Mouse (Mus musculus) testis, postnatal 14 days (tissue): ENCODE measurements around the gene Nckap5l.
A peak's percentile ranks its signal among the peaks of the same experiment; 100 is the strongest.

Source experiments
- DNase-seq: peaks from one replicate; pipeline ENCODE4 v3.0.0; 2021; ENCODE audit warnings: low spot score

The Nckap5l gene

GRCm38 (mm10) chr15:99430394-99430793 lies 27.2 kb downstream of the Nckap5l start:
- no peak for DNase-seq

GRCm38 (mm10) chr15:99423884-99424283 lies 33.7 kb downstream of the Nckap5l start:
- no peak for DNase-seq

- no peak for DNase-seq
Observed at GRCm38 (mm10) chr15:99423131-99423530, 34.4 kb downstream of the Nckap5l start.

DNA sequence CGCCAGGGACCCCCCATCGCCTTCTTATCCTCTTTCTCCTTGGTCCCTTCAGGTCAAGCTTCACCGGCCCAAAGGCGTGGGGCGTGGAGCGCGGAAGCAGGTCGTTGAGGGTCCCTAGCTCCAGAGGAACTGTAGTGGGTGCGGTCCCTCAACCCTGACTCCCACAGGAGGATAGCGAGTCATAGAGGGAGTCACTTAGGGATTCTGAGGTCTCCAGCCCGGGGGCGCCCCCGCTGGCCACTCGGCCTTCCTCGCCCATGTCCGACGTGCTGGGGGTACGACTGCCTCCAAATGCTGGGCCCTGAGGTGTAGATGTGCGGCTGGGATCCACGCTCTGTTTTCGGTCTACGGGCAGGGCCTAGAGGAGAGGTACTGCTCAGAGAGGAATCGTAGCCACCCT lies 35.0 kb downstream of the Nckap5l start:
- DNase-seq = no peak

- no peak for DNase-seq
Observed at GRCm38 (mm10) chr15:99421676-99422075, 35.9 kb downstream of the Nckap5l start.

DNA sequence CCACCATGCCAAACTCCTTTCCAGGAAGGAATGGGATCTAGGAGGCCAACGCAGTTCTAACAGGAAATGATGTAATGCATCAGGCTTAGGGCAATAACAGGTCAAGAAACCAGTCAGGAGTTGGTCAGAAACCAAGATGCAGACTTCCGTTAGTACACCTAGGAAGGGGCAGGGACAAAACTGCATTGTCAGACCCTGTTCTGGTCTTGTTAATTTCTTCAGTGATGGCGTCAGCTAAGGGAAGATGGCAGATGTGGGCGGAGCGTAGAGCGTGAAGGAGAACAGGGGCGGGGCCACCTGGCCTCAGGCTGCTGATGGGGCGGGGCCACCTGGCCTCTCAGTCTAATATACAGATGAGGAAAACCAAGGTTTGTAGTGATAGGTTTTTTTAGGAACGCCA lies 36.4 kb downstream of the Nckap5l start:
- DNase-seq = peak; percentile 73

GRCm38 (mm10) chr15:99420521-99421014 lies 37.0 kb downstream of the Nckap5l start:
- DNase-seq = peak; percentile 73

DNA sequence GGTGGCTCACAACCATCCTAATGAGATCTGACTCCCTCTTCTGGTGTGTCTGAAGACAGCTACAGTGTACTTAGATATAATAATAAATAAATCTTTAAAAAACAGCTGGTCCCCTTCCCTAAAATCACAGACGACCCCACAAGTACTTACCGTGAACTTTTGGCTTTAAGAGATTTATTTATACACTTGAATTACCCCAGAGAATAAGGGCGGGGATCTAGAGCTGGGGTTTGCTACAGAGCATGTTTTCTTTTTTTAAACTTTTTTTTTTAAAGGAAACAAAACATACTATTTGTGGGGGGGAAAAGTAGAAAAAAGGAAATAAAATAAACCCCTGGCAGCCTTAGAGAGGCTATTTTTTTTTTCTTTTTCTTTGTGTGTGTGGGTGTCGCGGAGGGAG lies 37.4 kb downstream of the Nckap5l start:
- no peak for DNase-seq

DNA sequence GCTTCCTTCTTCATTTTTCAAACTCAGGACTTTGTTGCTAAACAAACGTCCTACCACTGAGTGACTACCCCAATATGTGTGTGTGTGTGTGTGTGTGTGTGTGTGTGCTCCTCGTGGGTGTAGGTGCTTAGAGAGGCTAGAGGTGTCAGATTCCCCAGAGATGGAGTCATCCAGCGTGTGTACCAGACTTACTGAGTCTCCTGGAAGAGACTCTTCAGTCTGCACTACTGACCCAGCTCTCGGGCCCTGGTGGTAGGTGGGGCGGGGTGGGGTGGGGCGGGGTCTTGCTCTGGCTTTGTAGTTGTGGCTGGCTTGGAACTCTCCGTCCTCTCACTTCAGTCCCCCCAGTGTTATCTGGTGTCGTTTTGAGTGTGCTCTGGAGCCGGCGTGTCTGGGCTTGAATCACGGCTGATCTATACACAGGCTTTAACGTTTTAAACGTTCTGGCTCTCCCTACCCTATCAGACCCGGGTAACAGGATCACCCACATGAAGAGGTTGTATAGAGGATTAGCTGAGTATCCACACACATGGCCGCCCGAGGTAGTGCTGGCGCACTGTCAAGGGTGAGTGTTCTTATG lies 39.8 kb downstream of the Nckap5l start:
- DNase-seq = no peak

- DNase-seq = no peak
Observed at GRCm38 (mm10) chr15:99416957-99417356, 40.6 kb downstream of the Nckap5l start.

DNA sequence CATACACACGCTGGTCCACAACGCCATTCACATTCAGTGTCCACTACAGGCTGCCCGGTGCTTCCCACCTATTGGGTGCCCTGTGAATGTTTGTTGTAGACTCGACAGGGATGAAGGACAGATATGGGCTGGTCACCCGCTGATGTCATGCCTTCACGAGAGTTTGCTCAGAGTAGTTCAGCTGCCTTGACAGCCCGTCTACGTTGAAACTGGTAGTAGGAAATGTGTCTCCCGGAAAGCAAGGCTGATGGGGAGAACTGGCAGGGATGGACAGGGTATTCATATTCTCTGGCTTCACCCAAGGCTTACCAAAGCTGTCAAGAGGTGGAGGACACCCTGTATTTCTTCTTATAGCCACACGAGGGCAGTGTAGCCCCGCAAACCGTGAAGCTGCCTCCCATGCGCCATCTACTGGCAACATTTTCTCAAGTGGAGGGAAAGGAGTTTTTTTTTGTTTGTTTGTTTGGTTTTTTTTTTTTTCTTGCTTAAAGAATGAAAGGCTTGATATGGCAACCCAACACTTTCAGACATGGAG lies 41.1 kb downstream of the Nckap5l start:
- DNase-seq = peak; percentile 76

GRCm38 (mm10) chr15:99415793-99416192 lies 41.8 kb downstream of the Nckap5l start:
- peak; percentile 62 for DNase-seq

DNA sequence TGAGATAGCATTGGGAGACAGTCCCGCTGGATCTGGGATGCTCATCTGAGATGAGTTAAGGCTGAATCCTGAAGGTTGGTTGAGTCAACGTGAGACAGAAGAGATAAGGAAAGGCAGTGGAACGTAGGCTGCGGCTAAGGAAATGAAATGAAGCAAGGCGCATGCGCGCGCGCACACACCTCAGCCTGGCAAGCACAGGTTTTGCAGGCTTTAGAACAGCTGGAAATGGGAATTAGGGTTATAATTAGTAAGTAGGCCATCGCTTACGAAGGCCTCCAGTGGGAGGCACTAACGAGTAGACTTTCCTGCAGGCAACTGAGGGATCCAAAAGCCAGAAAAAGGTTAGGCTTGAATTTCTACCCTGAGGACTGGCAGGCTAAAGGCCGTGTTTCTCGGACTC lies 45.8 kb downstream of the Nckap5l start:
- DNase-seq = no peak

DNA sequence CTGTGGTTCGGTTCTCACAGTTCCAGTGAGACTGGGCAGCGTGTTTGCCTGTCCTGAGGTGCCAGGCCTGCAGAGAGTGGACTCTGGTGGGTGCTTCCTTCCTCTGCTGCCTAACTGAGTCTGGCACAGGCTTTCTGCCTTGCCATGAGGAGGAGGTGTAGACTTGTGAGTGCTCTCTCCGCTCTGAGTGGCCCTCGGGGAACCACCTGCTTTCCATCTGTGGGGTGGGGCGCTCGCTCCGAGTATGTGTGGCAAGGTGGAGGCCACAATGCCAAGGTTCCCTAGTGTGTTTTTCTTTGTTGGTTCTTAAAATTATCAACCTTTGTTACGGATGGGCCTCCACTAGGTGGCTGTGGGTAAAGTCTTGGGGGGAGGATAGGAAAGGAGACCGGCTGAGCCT lies 48.7 kb downstream of the Nckap5l start:
- DNase-seq = no peak

DNA sequence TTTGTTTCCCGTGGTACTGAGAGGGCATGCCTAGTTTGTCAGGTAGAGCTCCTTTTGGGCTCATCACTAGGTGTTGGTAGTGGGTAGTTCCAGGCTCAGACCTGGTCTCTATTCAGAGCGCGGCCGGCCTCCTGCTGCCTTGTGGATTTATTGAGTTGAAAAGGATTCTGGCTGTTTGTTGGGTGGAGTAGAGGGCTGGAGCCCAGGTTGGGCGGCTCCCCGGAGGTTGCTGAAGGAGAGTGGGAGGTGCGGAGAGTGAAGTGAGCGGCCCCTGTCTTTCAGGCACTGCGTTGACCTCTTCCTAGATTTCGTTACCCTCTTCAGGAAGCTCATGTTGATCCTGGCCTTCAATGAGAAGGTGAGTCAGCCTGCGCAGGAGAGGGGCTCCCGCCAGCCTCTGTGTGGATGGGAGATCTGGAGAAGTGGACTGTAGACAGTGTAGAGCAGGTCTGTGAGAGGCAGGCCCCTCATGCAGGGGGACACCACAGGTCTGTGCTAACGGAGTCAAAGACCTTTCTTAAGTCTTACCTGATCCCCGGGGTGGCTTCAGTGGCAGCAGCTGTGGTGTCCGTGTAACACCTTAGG lies 50.5 kb downstream of the Nckap5l start:
- no peak for DNase-seq

- no peak for DNase-seq
Observed at GRCm38 (mm10) chr15:99405150-99405549, 52.4 kb downstream of the Nckap5l start.

DNA sequence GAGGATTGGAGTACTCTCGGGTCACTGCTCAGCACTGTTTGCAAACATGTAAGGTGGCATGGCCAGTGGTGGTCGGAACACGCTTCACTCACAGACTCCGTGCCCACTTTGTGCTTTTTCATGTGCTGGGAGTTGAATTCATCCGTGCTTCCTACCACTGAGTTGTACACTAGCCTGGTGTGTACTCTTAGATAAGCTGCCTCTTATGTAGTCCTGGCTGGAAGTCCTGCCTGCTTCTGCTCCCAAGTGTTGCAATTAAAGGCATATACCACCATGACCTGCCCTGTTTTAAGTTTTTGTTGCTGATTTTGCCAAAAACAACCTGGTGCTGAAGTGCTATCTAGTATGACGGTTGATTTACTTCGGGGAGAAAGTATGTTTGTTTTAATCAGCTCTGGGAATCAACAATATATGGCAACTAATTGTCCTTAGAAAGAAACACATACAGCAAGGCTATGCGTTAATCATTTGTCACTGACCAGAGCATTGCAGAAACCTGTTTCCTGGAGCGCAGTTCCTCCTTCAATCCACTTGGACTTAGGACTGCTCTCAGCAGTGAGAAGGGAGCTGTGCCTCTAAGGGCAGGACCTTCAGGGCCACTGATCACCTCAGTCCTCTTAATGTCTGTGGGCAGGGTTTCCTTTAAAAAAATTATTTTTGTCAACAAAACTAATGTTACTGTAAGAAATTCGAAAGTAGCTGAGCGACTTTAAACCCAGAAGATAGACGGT lies 54.2 kb downstream of the Nckap5l start:
- DNase-seq = no peak

- no peak for DNase-seq
Observed at GRCm38 (mm10) chr15:99400602-99401001, 56.9 kb downstream of the Nckap5l start.

GRCm38 (mm10) chr15:99399503-99400245 lies 57.9 kb downstream of the Nckap5l start:
- no peak for DNase-seq

DNA sequence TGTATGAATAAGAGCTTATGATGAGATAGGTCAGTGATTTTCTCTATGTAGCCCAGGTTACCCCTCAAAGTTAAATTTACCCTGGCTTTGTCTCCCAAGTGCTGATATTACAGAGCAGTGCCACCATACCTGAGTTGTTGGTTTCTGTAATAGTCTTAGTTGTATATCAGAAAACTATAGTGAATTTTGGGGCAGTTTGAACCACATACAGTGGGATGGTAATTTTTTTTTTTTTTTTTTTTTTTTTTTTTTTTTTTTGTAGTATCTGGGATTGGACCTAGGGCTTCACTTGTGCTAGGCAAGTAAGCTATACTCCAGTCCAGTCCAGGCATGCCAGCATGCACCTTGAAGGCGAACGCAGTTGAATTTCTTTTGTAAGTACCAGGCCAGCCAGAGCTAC lies 59.9 kb downstream of the Nckap5l start:
- no peak for DNase-seq

- no peak for DNase-seq
Observed at GRCm38 (mm10) chr15:99396875-99397274, 60.7 kb downstream of the Nckap5l start.

GRCm38 (mm10) chr15:99396462-99396861 lies 61.1 kb downstream of the Nckap5l start:
- no peak for DNase-seq
